In the genomic region with DNA sequence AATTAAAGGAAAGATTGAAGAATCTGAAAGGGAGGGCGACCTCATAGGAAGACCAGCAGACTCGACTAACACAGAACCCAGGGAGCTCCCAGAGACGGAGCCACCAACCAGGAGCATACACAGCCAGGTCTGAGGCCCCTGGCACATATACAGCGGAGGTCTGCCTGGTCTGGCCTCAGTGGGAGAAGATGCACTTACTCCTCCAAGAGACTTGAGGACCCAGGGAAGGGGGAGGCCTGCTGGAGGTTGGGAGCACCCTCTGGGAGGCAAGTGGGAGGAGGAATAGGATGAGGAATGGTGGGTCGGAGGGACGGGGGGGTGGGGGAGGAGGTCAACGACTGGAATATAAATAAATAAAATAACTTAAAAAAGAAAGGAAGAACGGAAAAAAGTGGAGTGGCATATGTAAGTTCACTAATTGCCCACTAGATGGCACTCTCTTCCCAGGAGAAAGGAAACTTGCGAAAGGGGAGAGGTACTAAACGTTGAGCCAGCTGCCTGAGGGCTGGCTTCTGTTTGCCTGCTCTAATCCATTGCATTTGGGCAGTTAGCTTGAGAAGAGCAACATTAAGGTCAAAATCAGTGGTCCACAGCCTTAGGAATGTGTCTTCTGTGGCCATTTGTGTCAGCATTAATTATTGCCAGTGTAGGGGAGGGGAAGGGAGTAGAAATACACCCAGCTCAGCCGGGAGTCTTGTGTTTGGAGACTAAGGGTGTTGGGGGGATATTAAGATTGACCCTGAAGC, we compare ENCODE assay signal across 8 mouse cellular contexts. TPM values are rescaled to one million over a fixed set of nuclear protein-coding genes. Genes with fewer than 3 reads are reported as not detected.
DNase-seq lines count a peak whose midpoint lies in the region; ATAC-seq and TF ChIP-seq lines count a peak whose summit lies in the region.

No protein-coding gene starts in this region.

- ATAC-seq in cerebellum, adult (ENCODE audit: insufficient number of reproducible peaks, low FRiP score, low TSS enrichment): peak; percentile 49; the same call in 1 of the 2 replicates
- peak; percentile 77 for ATAC-seq in forebrain, embryonic 12.5 days (ENCODE audit: low FRiP score)
- ATAC-seq in limb, embryonic 12.5 days (ENCODE audit: insufficient number of reproducible peaks, insufficient read depth, low FRiP score, low TSS enrichment, low read depth): 0 out of 2 replicates have a peak, but pooled peaks have one; percentile 61
- peak; percentile 75 for ATAC-seq in midbrain, postnatal 0 days (ENCODE audit: low FRiP score)

- H3K4me3 ChIP-seq in forebrain, embryonic 12.5 days (replicated peaks): peak overlapping the region; percentile 15; the same call in 1 of the 2 replicates
- peak overlapping the region; percentile 29 for H3K4me3 ChIP-seq in limb, embryonic 12.5 days (replicated peaks)
- no peak overlapping the region for H3K4me3 ChIP-seq in midbrain, postnatal 0 days (ENCODE audit: low read depth, low read length)

- no peaks in the 10 kb centered on the region for H3K36me3 ChIP-seq in forebrain, embryonic 12.5 days (replicated peaks)
- no peaks in the 10 kb centered on the region for H3K36me3 ChIP-seq in limb, embryonic 12.5 days
- H3K36me3 ChIP-seq in midbrain, postnatal 0 days (ENCODE audit: insufficient read depth, low read length): no peaks in the 10 kb centered on the region

- peak; percentile 96 for TF ChIP-seq CTCF in midbrain, postnatal 0 days (IDR thresholded peaks at IDR 0.05)

- H3K27ac ChIP-seq in forebrain, embryonic 12.5 days: no peak overlapping the region
- no peak overlapping the region for H3K27ac ChIP-seq in limb, embryonic 12.5 days
- no peak overlapping the region for H3K27ac ChIP-seq in midbrain, postnatal 0 days (ENCODE audit: low read depth, low read length)

- peaks cover 3% of the 10 kb centered on the region; the same call in 1 of the 2 replicates for H3K4me1 ChIP-seq in forebrain, embryonic 12.5 days
- H3K4me1 ChIP-seq in limb, embryonic 12.5 days (replicated peaks): 0 out of 2 replicates have a peak, but pooled peaks cover 3% of the 10 kb centered on the region
- no peaks in the 10 kb centered on the region for H3K4me1 ChIP-seq in midbrain, postnatal 0 days (ENCODE audit: insufficient read depth, low read length)

- DNase-seq in cerebellum, adult 11-12 months: no peak
- DNase-seq in brain, adult 2 months (ENCODE audit: low read depth, low spot score): peak; percentile 80
- peak; percentile 76 for DNase-seq in induced T-regulatory cell, adult 2 months (ENCODE audit: low read depth)
- DNase-seq in midbrain, postnatal 0 days (ENCODE audit: low spot score): peak; percentile 94
- DNase-seq in thymus, postnatal 25 days: peak; percentile 11

- H3K4me2 ChIP-seq in forebrain, embryonic 12.5 days: peak overlapping the region; percentile 50
- H3K4me2 ChIP-seq in limb, embryonic 12.5 days: peak overlapping the region; percentile 52
- peak overlapping the region; percentile 30; the same call in 1 of the 2 replicates for H3K4me2 ChIP-seq in midbrain, postnatal 0 days (ENCODE audit: low read depth, low read length, poor library complexity, severe bottlenecking)

- H3K9me3 ChIP-seq in forebrain, embryonic 12.5 days: no peaks in the 10 kb centered on the region
- no peaks in the 10 kb centered on the region for H3K9me3 ChIP-seq in limb, embryonic 12.5 days
- no peaks in the 10 kb centered on the region for H3K9me3 ChIP-seq in midbrain, postnatal 0 days (ENCODE audit: low read length)

- H3K27me3 ChIP-seq in forebrain, embryonic 12.5 days: 0 out of 2 replicates have a peak, but pooled peaks cover 3% of the 10 kb centered on the region
- no peaks in the 10 kb centered on the region for H3K27me3 ChIP-seq in limb, embryonic 12.5 days
- H3K27me3 ChIP-seq in midbrain, postnatal 0 days (ENCODE audit: insufficient read depth, low read length): no peaks in the 10 kb centered on the region

- H3K9ac ChIP-seq in forebrain, embryonic 12.5 days: no peak overlapping the region
- H3K9ac ChIP-seq in limb, embryonic 12.5 days (replicated peaks): peak overlapping the region; percentile 40; the same call in 1 of the 2 replicates
- no peak overlapping the region for H3K9ac ChIP-seq in midbrain, postnatal 0 days (replicated peaks; ENCODE audit: low read length, poor library complexity, severe bottlenecking)

- 23% methylated on average over 11 of the region's 11 CpGs for WGBS in forebrain, embryonic 12.5 days
- WGBS in limb, embryonic 12.5 days: 22% methylated on average over 11 of the region's 11 CpGs
- WGBS in midbrain, postnatal 0 days: 20% methylated on average over 11 of the region's 11 CpGs

RNA-seq across cellular contexts. Expression of a gene that starts 55.0 kb away (rescaled TPM):
- not detected in 2 replicates for polyA plus RNA-seq in forebrain, embryonic 12.5 days (2016; fragmentation: Nextera tagmentation; extraction: Ambion mirVana)
- polyA plus RNA-seq in limb, embryonic 12.5 days (2016; fragmentation: Nextera tagmentation; extraction: Ambion mirVana): not detected in 2 replicates
- total RNA-seq in midbrain, postnatal 0 days (2014; rRNA removed): 4.2 and 7.3 TPM in 2 replicates
- polyA plus RNA-seq in midbrain, postnatal 0 days (2015; fragmentation: Nextera tagmentation; extraction: Ambion mirVana): 4.6 and 5.6 TPM in 2 replicates
